Mouse (Mus musculus) testis, postnatal 10 days (tissue): ENCODE measurements around the gene Efcab6.

ENCODE experiments used
- DNase-seq: peaks from one replicate; pipeline ENCODE4 v3.0.0; 2021; ENCODE audit warnings: low spot score

Efcab6 gene

GRCm38 (mm10) chr15:83877898-83878297 is 187.3 kb downstream of the Efcab6 start:
- no peak for DNase-seq

- DNase-seq, result no peak
Measured at GRCm38 (mm10) chr15:83877155-83877866, 187.9 kb downstream of the Efcab6 start.

DNA sequence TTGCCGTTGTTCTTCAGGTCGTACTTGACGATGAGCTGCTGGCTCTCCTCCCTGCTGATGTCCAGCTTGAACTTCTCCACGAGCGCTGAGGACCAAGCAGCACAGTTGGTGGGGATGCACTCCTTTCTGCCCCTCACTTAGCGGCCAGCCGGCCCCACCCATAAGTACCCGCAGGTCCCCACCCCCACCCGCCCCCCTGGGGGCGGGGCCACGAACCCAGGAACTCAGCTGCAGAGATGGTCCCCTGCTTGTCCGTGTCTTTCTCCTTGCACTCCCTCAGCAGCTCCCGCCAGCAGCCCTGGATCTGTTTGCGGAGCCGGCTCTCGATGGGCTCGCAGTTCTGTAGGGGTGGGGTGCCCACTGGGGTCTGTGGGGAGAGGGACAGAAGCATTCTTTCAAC is 194.2 kb downstream of the Efcab6 start:
- DNase-seq, result no peak

DNA sequence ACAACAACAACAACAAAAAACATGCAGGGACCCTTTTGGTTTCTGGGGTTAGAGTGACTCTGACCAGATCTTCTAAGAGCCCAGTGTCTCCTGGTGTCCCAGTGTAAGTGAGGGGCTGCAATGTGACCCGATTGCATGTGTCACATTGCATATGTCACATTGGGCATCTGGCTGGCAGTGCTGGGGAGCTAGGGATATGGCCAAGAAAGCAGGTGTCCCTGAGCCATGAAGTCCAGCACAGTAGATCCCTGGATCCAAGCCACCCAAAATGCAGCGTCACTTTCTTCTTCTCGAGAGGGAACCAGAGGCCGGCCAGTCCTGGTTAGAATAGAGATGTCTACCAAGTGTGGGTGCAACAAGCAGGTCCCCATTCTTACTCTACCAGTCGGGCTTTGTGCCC is 199.6 kb downstream of the Efcab6 start:
- DNase-seq, result no peak

DNA sequence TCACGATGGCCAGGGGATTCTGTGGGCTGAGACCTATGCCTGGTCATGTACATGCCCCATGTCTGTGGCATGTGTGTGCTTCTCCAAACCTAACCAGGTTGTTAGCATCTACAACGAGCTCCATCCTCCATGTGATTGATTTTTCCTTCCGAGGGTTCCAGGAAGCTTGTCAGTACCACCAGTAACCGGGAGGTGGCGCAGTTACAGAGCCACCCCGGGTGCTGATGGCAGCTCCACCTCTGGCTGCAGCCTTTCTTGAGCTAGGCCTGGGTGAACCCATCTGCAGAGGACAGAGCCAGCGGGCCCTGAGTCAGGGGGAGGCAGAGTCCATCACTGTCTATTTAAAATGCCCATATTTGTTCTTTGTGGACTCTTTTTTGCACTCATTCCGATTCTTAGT is 208.1 kb downstream of the Efcab6 start:
- peak; percentile 85 for DNase-seq

DNA sequence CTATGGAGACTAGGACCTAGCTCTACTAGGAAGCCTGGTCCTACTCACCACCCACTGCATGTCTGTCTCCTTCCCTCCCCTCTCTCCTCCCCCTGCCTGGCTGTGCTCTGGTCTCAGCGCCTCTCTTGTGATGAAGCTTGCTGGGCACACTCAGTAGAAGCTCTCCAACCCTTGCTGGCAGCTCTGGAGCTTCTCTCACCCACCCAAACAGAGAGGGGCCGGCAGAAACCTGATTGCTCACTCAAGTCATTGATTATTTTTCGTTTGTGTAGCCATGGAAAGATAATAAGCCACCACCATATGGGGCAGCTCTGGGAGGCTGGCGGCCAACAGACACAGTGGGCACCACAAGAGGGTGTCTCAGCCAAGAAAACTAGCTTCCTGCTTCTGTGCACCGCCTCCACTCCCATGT is 211.8 kb downstream of the Efcab6 start:
- DNase-seq, result no peak

GRCm38 (mm10) chr15:83848193-83848592 is 217.0 kb downstream of the Efcab6 start:
- DNase-seq, result no peak

DNA sequence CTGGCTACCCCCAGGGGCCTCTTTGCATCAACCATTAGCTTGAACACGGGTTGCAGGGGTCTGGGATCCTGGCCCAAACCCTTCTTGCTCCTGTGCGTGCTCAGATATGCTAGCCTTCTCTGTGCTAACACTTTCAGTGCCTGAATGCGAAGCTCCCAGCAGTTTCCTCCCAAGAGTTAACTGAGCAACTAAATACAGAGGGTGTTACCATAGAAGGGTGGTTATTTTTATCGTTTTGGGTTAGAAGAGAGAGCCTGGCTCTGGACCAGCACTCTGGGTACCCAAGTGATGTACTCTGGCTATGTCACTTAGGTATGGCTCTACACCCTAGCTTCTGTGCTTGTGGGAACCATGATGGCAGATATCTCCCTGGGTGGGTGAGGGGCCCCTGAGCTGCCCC is 217.7 kb downstream of the Efcab6 start:
- no peak for DNase-seq

GRCm38 (mm10) chr15:83846592-83846991 is 218.6 kb downstream of the Efcab6 start:
- DNase-seq, result no peak

DNA sequence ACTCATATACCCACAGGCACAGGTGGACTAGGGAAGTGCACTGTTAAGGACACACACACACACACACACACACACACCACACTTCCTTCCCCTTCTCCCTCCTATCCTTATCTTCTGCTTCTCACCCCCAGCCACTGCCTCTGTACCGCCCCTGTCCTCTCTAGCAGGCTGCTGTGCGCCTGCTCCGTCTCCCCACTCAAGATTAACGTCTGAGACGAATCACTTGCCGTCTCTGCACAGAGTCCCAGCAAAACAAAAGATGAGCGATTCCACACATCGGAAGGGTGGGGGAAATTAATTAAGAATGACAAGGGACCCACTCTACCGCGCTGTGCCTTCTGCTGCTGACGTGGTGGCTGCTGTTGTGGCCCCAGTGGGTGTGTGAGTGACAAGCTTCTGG is 219.4 kb downstream of the Efcab6 start:
- no peak for DNase-seq

DNA sequence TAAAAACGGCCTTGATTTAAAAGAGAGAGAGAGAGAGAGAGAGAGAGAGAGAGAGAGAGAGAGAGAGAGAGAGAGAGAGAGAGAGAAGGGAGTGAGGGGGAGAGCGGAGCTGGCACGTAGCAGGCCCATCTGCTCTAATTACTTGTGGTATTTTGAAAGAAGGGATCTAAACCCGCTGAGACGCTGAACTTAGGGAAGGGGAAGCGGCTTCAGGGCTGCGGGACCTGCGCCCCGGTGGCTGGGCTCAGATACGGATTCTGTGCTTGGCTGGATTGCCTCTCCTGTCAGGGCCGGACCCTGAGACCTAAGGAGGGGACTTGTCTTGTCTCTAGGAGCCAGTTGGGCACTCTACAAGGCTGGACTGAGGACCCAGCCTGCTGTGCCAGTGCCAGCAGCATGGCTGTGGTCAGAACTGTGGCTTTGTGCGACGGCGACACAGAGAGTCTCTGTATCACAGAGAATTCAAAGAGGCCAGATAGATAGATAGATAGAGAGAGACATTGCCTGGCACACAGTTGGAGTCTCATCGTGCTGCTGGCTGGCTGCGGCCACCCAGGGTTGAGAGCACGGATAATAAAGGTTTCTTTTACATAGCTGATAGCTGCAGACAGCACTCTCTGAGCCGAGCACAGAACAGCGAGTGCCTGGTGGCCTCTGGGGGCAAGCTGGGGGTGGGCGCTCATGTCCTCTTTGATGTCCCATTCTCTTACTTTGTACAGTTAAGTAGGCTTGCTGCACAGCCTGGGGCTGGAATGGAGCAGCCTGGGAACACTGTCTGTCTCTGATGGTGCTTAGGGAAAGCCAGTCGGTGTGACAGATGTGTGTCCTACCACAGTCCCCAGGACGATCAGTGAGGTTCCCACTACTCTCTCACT is 222.0 kb downstream of the Efcab6 start:
- DNase-seq, result no peak

DNA sequence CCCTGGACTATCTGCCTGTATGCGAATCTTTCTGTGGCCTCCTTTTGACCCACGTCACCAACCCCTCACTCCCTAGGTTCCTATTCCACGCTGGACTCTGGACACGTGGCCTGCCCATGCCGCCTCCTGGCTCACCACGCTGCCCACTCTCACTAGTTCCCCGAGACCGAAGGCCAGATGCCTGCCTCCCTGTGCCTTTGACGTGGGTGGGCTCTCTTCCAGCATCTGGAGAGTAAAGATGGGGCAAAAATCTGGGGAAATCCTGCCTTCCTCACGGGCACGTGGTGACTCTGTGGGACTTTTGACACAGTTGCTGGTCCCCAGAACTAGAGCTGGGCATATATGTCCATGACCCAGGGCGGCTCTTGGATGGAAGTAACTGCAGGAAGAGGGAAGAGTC is 222.8 kb downstream of the Efcab6 start:
- DNase-seq, result no peak

DNA sequence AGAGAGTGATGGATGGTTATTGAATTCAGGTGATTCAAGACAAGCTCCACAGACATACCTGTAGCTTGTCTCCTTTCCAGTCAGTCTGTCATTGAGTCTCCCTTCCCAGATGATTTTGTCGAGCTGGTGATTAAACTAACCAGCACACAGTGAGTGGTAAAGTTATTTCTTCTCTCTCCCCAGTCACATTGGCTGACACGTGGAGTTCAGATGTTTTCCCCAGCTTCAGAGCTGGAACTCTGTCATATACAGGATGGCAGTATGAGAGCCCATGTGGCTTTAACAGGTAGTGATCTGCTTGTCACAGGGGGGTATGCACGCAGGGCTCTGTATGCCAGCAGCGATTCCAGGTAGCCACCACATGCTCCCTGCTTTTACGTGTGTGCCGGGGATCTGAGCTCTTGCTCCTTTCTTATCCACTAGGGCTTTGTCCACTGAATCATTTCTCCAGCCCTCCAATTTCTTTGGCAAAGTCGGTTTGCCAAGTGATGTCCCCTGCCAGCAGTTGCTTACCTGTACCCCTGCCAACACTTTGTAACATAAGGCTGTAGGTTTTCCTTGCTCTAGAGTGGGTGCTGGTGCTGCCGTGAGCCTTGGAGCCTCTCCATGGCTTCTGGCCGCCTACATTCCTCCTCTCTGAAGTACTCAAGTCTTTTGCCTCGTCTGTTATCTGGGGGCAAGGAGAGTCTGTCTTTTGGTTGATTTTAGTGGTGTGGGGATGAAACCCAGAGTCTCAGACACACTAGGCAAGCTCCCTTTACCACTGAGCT is 224.0 kb downstream of the Efcab6 start:
- no peak for DNase-seq

GRCm38 (mm10) chr15:83832265-83832664 is 232.9 kb downstream of the Efcab6 start:
- DNase-seq, result no peak

- DNase-seq, result no peak
Measured at GRCm38 (mm10) chr15:83829226-83829625, 236.0 kb downstream of the Efcab6 start.

- DNase-seq, result peak; percentile 31
Measured at GRCm38 (mm10) chr15:83828011-83828410, 237.2 kb downstream of the Efcab6 start.
